Mouse (Mus musculus) C2C12 (cell line): ENCODE measurements around the gene Acvrl1.

Experiments used
- CEBPB ChIP-seq: IDR thresholded peaks from one replicate; pipeline ENCODE4 v1.6.1; 2011; ENCODE audit warnings: low read depth, mild to moderate bottlenecking, control low read depth, moderate library complexity
- CTCF ChIP-seq: IDR thresholded peaks from one replicate; pipeline ENCODE4 v1.5.1; 2011; ENCODE audit not compliant: control insufficient read depth, insufficient read depth, insufficient read length
- MAX ChIP-seq: IDR thresholded peaks from one replicate; pipeline ENCODE4 v1.6.1; 2011; ENCODE audit warnings: mild to moderate bottlenecking, control low read depth
- MYOG ChIP-seq: IDR thresholded peaks from one replicate; pipeline ENCODE4 v1.6.1; 2011; ENCODE audit not compliant: control insufficient read depth, insufficient read length; ENCODE audit errors: extremely low read depth
- USF1 ChIP-seq: IDR thresholded peaks from one replicate; pipeline ENCODE4 v1.6.1; 2011; ENCODE audit warnings: low read depth, mild to moderate bottlenecking, control low read depth, moderate library complexity

GRCm38 (mm10) chr15:101080031-101080520 lies 48.2 kb upstream of the Acvrl1 start:
- TF ChIP-seq CTCF (no peak), MAX (no peak), USF1 (no peak), CEBPB (no peak), MYOG (no peak)
